Mouse (Mus musculus) kidney, adult 9 months (tissue): ENCODE data around the gene Serpinb9e.
"Not testable (repeated sequence)": the region's sequence is repeated elsewhere in the genome, so short reads cannot be mapped to it uniquely, and the experiment has no call there.

Experiments used
- DNase-seq: peaks from one replicate; pipeline ENCODE4 v3.0.0; 2022

Gene Serpinb9e

DNA sequence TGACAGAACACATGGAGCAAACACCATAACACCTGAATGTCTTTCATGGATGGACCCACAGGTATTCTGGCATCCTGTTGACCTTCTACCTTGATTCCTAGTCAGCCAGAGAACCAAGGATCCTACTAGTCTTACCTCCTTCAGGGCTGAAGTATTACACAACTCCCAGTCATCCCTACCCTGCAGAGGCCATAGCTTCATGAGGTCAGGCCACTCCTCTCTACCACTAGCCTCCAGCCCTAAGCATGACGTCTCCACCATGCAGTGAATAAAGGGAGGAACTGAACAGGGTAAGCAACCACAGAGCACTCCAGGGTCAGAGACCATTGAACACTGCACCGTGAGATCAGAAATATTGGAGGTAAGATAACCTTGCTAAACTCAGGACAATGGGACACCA lies at the start of gene Serpinb9e:
Gene Serpinb9e (plus strand): TSS at position 301 of the 400 bp plus-strand sequence.
- DNase-seq: not testable (repeated sequence)

- DNase-seq: no peak
Observed at GRCm38 (mm10) chr13:33199740-33200139, 49.7 kb upstream of the Serpinb9e start.

- not testable (repeated sequence) for DNase-seq
Observed at GRCm38 (mm10) chr13:33308631-33309030, 59.2 kb downstream of the Serpinb9e start.
